Mouse (Mus musculus): ENCODE results near the gene Nemf. TPM values are rescaled to one million over a fixed set of nuclear protein-coding genes. Genes with fewer than 3 reads are reported as not detected.
"Not testable (repeated sequence)": the region's sequence is repeated elsewhere in the genome, so short reads cannot be mapped to it uniquely, and the experiment has no call there.

The Nemf gene
- total RNA-seq, 2 experiments from 2014 or later: 31.9 to 33.2 TPM

- DNase-seq: peak; percentile 32
Observed at GRCm38 (mm10) chr12:69372731-69373331, 15.9 kb upstream of the Nemf start.

- DNase-seq: peak; percentile 99
Observed at GRCm38 (mm10) chr12:69371854-69372671, 15.1 kb upstream of the Nemf start, which contains the start of the genes Arf6 and Gm9887. Gene Arf6 (plus strand): TSS chr12:69372150. Gene Gm9887 (minus strand): TSS chr12:69372458.

GRCm38 (mm10) chr12:69371421-69371853, 14.5 kb upstream of the Nemf start:
- no peak for DNase-seq

GRCm38 (mm10) chr12:69370936-69371335, 14.0 kb upstream of the Nemf start:
- DNase-seq: no peak

- DNase-seq: no peak
Observed at GRCm38 (mm10) chr12:69367557-69367956, 10.6 kb upstream of the Nemf start.

GRCm38 (mm10) chr12:69366424-69366823, 9.5 kb upstream of the Nemf start:
- DNase-seq: no peak

GRCm38 (mm10) chr12:69365757-69366156, 8.8 kb upstream of the Nemf start:
- DNase-seq: no peak

GRCm38 (mm10) chr12:69363899-69364762, 7.2 kb upstream of the Nemf start:
- peak; percentile 83 for DNase-seq

GRCm38 (mm10) chr12:69363110-69363509, 6.1 kb upstream of the Nemf start:
- DNase-seq: not testable (repeated sequence)

- no peak for DNase-seq
Observed at GRCm38 (mm10) chr12:69362388-69362787, 5.4 kb upstream of the Nemf start.

- DNase-seq: no peak
Observed at GRCm38 (mm10) chr12:69361919-69362318, 5.0 kb upstream of the Nemf start.

- DNase-seq: peak; percentile 100
Observed at GRCm38 (mm10) chr12:69360997-69361899, 4.3 kb upstream of the Nemf start.

GRCm38 (mm10) chr12:69360655-69360996, 3.7 kb upstream of the Nemf start:
- DNase-seq: peak; percentile 61

- no peak for DNase-seq
Observed at GRCm38 (mm10) chr12:69357300-69357646, 308 bp upstream of the Nemf start.

GRCm38 (mm10) chr12:69351685-69352084, 5.3 kb downstream of the Nemf start:
- no peak for DNase-seq

- DNase-seq: no peak
Observed at GRCm38 (mm10) chr12:69349928-69350327, 7.0 kb downstream of the Nemf start.

GRCm38 (mm10) chr12:69333547-69333946, 23.4 kb downstream of the Nemf start:
- peak; percentile 44 for DNase-seq

- DNase-seq: no peak
Observed at GRCm38 (mm10) chr12:69332147-69332546, 24.8 kb downstream of the Nemf start.

GRCm38 (mm10) chr12:69331187-69331586, 25.8 kb downstream of the Nemf start:
- DNase-seq: no peak

GRCm38 (mm10) chr12:69318431-69318830, 38.5 kb downstream of the Nemf start:
- DNase-seq: no peak

- DNase-seq: no peak
Observed at GRCm38 (mm10) chr12:69309659-69310058, 47.3 kb downstream of the Nemf start.

- DNase-seq: no peak
Observed at GRCm38 (mm10) chr12:69306333-69306732, 50.6 kb downstream of the Nemf start.
